Mouse (Mus musculus) brain, embryonic 14.5 days (tissue): ENCODE results near the gene Cep70. TPM values are rescaled to one million over a fixed set of nuclear protein-coding genes. Genes with fewer than 3 reads are reported as not detected.

Source experiments
- DNase-seq: peaks from one replicate; pipeline ENCODE4 v3.0.0-alpha.2; 2011; ENCODE audit warnings: low read depth
- CTCF ChIP-seq: fragments of 200-500 bp; IDR thresholded peaks from 2 replicates; pipeline ENCODE4 v1.5.1; 2012; ENCODE audit warnings: inconsistent platforms, mild to moderate bottlenecking, moderate library complexity, borderline replicate concordance; ENCODE audit not compliant: insufficient read depth, insufficient read length; ENCODE audit errors: extremely low read depth
- POLR2A ChIP-seq: fragments of 200-500 bp; IDR thresholded peaks from 2 replicates; pipeline ENCODE4 v1.6.1; 2012; ENCODE audit warnings: mild to moderate bottlenecking, inconsistent platforms, borderline replicate concordance; ENCODE audit not compliant: poor library complexity, insufficient read depth, insufficient read length, severe bottlenecking; ENCODE audit errors: extremely low read depth
- polyA plus RNA-seq: library from polyadenylated mRNA; depleted of rRNA; stranded (reverse); fragments of >200 nt; gene quantifications from 2 replicates; pipeline ENCODE4 v1.2.3, GENCODE M21; 2012

Gene Cep70
- polyA plus RNA-seq, 1 experiment = 32.7 TPM

DNA sequence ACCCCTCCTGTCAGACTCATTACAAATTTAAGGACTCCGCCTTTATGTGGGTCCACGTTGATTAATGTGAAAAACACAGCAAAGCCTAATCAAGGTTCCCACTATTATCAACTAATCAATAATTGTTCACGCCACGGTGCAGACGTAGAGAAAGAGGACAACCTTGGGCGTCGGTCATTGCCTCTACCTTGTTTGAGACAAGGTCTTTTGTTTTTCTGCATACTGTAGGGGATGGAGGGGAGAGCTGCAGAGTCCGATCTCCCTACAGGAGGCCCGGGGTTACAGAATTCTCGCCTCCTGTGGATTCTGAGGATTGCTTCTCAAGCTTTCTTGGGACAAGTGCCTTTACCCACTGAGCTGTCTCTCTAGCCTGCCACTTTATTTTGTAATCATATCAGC, 727 bp downstream of the Cep70 start:
- peak; percentile 40 for DNase-seq
- no peak for TF ChIP-seq CTCF
- TF ChIP-seq POLR2A = no peak

DNA sequence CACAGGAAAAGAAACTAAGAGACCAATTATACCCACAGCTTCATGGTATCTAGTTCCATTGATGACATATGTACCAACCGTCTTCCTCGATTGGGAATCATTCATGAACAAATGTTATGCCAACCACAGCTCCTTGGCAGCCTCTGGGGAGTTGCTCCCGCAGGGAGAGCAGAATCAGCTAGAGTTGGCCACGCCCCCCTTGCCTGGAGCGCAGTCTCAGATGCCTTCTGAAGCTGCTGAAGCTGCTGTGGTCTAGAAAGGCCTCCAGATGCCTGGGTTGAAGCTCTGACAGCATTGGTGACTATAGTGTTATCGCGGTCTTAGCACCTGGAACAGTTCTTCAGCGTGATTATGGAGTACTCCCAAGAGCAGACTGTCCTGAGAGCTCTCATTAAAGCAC, 5.1 kb downstream of the Cep70 start:
- TF ChIP-seq POLR2A (no peak), CTCF (no peak)
- DNase-seq = peak; percentile 53

DNA sequence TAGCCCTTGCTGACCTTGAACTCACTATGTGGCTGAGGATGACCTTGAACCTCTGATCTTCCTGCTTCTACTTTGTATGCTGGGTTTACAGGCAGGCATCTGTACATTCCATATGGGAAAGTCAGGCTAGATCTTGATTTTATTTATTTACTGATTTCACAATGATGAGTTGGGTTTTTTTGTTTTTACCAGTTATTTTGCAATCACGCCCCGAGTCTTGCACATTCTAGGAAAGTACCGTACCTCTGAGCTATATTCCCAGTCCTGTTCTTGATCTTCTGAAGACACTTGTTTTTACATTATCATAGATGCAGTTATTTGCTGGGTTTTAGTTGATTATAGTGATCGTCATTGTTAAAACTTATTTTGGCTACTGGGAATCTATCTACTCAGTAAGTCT, 5.7 kb downstream of the Cep70 start:
- TF ChIP-seq POLR2A (no peak), CTCF (no peak)
- DNase-seq = no peak

DNA sequence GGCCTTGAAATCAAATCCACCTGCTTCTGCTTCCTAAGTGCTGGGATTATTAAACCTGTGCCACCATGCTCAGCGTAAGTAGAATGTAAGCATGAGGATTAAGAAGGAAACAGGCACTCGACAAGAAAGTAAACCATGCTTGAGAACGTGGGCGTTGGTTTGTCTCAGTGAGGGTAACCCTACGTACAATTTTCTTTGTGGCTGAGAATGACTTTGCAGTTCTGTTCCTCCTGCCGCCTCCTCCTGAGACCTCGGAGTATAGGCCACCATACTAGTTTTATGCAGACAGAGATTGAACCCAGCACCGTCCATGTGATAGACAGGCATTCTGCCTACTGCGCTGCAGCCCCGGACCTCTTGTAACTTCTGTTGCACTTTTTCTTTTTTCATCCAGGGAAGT, 10.7 kb downstream of the Cep70 start:
- no peak for TF ChIP-seq CTCF
- no peak for TF ChIP-seq POLR2A
- no peak for DNase-seq

DNA sequence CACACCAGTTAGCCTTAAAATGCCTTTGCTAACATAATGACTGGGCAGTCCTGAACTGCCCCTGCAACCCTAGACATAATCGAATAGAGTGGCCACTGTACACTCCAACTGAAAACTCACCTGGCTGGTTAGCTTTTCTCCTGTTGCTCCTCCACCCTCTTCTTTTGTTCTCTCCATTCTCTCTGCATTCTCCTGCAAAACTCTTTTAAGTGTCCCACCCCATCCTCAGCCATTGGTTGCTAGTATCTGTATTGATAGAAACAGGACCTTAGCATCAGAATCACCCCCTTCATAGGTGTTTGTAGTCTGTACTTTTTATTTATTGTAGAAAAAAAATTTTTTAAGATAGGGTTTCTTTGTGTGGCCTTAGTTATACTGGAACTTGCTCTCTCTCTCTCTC, 13.0 kb downstream of the Cep70 start:
- TF ChIP-seq CTCF = no peak
- no peak for TF ChIP-seq POLR2A
- no peak for DNase-seq

- TF ChIP-seq POLR2A (no peak), CTCF (no peak)
- DNase-seq = no peak
Measured at GRCm38 (mm10) chr9:99256821-99257220, 13.7 kb downstream of the Cep70 start.

DNA sequence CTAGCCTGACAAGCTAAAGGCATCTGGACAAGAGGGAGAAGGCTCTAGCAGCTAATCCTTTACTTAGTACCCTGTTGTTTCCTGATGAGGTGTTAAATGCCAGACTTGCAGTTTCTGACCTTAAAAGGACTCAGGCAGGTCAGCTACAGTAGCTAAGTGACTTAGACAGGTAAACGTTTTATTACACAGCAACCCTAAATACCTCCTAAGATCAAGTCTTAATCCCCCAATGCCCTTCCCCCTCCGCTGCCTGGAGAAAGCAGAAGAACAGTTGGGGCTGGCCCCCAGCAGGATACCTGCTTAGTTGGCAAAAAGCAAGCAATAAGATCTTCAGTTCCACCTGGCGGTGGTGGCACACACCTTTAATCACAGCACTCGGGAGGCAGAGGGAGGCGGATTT, 15.7 kb downstream of the Cep70 start:
- no peak for DNase-seq
- no peak for TF ChIP-seq POLR2A
- TF ChIP-seq CTCF = no peak

- no peak for TF ChIP-seq CTCF
- TF ChIP-seq POLR2A = no peak
Measured at GRCm38 (mm10) chr9:99304296-99304695, 61.1 kb downstream of the Cep70 start.

DNA sequence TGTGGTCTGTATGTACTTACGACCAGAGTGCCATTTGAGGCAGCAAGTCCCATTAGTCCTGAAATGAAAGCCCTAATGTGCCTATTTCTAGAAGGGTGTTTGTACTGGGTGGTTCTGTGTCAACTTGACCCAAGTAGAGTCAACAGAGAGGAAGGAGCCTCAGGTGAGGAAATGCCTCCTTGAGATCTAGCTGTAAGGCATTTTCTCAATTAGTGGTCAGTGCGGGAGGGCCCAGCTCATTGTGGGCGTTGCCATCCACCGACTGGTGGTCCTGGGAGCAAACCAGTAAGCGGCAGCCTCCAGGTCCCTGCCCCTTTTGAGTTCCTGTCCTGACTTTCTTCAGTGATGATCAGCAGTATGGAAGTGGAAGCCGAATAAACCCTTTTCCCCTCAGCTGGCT, 63.1 kb downstream of the Cep70 start:
- no peak for TF ChIP-seq CTCF
- no peak for TF ChIP-seq POLR2A
- no peak for DNase-seq

More at GRCm38 (mm10) chr9:99304296-99304695, 61.1 kb downstream of the Cep70 start:
- DNase-seq = no peak

DNA sequence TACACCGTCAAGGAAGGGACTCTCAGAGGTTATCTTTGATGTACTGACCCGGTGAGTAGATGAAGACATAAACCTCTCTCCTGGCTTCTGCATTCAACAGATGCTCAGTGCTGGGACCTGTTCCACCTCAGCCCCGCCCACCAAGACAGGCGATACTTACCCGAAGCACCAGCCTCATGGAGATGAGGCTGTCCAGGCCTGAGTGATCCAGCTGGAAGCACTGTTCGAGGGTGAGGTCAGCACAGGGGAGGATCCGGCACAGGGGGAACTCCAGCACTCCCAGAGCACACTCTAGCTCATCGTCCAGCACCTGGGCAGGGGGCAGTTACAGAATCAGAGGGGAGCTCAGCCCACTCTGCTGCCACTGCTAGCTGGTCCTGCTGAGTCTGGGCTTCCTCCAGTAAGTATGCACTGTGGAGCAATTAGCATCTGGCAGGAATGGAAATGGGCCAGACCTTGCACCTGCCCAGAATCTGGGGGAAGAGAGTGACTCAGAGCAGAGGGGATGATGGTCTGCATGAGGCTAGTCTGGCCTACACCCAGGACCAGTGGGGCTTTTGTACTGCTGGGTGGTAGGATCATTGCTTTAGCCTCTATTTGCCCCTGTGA, 76.3 kb downstream of the Cep70 start:
- DNase-seq = peak; percentile 37
- no peak for TF ChIP-seq CTCF
- TF ChIP-seq POLR2A = no peak

DNA sequence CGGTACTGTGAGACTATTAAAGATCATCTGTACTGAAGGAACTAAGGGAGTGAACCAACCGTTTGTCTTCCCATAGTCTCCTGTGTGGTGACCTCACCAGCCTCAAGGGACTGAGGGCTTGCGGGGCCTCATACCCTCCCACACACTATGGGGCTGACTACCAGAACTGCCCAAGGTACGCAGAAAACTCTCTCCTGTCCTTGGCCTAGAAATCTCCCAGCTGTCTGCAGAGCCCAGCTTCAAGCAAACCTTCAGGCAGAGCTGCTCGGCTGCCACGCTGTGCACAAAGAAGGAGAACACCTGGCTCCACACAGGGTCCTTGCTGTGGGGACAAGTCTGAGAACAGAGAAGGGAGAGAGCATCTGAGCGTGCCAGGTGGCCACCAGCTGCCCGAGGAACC, 76.8 kb downstream of the Cep70 start:
- DNase-seq = no peak
- TF ChIP-seq POLR2A = no peak
- TF ChIP-seq CTCF = no peak

DNA sequence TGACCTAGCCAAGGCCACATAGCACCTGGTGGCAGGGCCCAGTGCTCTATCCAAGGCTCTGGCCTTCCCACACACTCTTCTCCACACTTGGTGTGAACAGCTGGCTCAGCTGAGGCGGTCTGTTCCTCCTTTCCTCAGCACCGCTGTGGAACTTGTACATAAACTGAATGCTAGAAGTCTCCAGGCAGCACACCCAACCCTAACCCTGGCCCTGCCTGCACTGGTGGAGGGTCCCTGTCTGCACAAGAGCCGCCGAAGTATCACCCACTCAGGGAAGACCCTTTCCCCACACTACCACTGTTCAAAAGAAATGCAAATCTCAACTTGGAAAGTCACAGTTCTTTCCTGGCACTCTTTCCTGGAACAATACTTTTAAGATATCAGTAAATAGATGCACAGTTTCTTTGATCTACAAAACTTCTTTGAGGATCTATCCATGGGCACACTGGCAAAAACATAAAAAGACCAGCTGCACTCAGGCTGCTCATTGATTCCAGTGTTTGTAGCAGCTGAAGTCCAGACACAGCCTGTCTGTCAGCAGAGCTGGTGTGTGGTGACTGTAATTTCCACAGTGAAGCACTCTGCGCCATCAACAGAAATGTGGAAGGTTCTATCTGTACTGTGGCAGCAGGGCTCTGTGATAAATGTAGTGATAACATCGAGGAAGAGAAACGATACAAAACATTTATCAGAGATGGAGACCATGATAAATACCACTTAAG, 82.2 kb downstream of the Cep70 start:
- TF ChIP-seq CTCF (no peak), POLR2A (no peak)
- peak; percentile 37 for DNase-seq

DNA sequence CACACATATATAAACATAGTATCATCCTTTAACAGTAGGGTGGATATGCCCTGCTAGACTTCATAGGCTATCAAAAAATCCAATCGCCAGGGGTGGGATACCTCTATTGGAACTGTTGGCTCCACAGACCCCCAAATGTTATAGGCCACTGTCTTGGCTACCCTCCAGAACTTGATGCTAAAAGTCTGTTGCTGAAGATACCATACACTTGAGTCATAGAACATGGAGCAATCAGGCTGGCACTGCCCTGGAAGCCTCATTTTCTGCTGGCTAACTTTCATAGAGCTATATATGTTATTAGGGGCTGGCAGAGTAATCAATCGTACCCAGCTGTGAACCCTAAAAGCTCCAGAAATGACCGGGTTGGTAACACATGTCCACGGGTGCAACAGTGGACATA, 82.8 kb downstream of the Cep70 start:
- TF ChIP-seq POLR2A (no peak), CTCF (no peak)
- DNase-seq = no peak

DNA sequence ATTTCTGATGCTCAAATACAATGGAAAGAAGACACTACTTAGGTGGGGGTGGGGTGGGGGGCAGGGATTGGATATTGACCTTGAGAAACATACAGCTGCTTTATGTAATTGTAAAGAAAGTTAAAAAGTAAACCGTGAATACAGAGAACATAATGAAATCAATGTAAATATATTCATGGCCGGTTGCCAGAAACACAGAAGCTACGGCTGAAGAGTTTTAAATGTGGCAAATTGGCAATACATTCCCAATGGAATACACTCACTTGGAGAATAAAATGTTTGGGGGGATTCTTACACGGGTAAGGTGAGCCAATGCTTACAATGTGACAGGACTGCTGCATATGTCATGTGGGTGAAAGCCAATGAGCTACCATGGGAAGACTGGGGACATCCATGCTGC, 83.7 kb downstream of the Cep70 start:
- TF ChIP-seq POLR2A (no peak), CTCF (no peak)
- DNase-seq = peak; percentile 75
